Mouse (Mus musculus): Measurements from ENCODE around the gene Cyp4a32.
"Not testable (repeated sequence)": the region's sequence is repeated elsewhere in the genome, so short reads cannot be mapped to it uniquely, and the experiment has no call there.

DNA sequence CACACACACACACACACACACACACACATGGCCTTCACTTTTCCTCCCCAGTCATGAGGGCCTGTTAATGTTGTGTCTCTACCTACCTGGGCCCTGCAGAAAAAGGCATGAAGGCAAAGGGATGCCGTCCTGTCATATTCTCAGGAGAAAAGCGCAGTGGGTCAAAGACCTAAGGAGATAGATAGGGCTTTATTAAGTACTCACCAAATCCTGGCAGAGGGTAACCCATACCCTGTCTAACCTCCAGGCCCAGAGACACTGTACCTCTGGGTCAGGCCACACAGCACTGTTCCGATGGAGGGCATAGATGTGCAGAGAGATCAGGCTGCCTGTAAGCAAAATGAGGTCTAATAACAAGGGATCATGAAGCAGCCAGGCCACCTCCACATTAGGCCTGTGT is 24.8 kb downstream of the Cyp4a32 start:
- TF ChIP-seq CTCF, EP300 (IDR thresholded peaks at IDR 0.05): not testable (repeated sequence)

Data from lung, postnatal 0 days (tissue).